Mouse (Mus musculus) megakaryocyte progenitor cell, adult 5-6 weeks (primary cell): ENCODE results near the gene Clic1. TPM values are rescaled to one million over a fixed set of nuclear protein-coding genes. Genes with fewer than 3 reads are reported as not detected.

ENCODE experiments used
- ATAC-seq: replicated peaks from 2 replicates; pipeline ENCODE4 v1.8.0; 2016; ENCODE audit warnings: mild to moderate bottlenecking, moderate TSS enrichment, inconsistent platforms; ENCODE audit not compliant: poor library complexity
- total RNA-seq, 2 experiments: library from RNA; stranded (forward) in 1 of 2; stranded (reverse) in 1 of 2; fragments of 157-497, 149-512 nt in 1 of 2; fragments of 200-1000 nt in 1 of 2; gene quantifications; 2 replicates each; pipeline versions ENCODE4 v1.2.3 to v1.2.4; 2015 to 2017

Gene Clic1
- total RNA-seq, 2 experiments from 2014 or later = 209 to 254 TPM

DNA sequence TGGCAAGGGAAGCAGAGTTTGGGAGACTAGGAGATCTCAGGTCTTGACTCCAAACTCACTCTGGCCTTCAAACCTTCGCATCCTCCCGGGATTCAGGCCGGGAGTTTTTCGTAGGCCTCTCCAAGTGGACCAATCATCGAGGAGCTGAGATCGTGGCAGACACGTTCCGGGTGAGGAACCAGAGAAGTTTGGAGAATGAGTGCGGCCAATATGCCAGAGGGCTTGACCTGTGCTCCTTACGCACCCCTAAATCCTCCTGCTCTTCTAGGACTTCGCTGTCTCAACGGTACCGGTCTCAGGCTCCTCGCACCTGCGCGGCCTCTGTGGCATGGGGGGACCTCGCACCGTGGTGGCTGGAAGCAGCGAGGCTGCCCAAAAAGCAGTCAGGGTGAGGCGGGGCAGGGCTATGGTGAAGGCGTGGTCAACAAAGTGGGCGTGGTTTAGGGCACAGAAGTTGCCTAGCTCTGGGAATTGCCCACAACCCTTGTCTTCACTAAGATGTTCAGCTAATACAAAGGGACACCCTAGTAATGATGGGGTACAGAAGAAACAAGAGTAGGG, 11.1 kb downstream of the Clic1 start:
- ATAC-seq = 0 out of 2 replicates have a peak, but pooled peaks have one; percentile 15

DNA sequence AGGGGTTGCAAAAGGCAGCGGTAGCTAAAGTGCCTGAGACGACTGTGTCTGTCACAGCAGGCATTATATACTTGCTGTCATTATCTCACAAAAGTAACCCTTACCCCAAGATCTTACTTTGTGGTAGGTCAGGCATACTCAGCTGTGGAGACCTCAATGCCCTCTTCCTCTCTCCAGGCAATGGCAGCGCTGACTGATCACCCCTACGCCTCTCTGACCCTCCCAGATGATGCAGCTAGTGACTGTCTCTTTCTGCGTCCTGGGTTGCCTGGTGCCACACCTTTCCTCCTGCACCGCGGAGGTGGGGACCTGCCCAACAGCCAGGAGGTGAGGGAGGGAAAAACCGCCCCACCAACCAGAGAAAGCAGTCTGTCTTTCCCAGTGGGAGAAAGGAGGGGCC, 11.5 kb downstream of the Clic1 start:
- ATAC-seq = no peak

DNA sequence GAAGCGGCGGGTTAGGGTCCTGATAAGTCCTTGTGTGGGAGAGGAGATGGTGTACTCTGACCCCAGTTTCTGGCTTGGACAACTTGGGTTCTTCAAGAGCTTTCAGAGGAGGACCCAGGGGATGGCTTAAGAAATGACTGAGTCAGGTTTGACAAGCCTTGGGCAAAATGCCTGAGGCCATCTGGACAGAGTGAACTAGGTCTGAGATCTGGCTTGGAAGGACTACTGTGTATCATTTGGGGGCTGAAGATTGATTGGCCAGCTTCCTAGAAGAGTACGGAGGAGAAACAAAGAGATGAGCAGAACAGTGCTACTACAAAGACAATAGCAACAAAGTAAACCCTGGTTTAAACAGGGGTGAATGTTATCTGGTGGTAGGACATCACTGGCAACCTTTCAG, 13.7 kb downstream of the Clic1 start:
- ATAC-seq = no peak

DNA sequence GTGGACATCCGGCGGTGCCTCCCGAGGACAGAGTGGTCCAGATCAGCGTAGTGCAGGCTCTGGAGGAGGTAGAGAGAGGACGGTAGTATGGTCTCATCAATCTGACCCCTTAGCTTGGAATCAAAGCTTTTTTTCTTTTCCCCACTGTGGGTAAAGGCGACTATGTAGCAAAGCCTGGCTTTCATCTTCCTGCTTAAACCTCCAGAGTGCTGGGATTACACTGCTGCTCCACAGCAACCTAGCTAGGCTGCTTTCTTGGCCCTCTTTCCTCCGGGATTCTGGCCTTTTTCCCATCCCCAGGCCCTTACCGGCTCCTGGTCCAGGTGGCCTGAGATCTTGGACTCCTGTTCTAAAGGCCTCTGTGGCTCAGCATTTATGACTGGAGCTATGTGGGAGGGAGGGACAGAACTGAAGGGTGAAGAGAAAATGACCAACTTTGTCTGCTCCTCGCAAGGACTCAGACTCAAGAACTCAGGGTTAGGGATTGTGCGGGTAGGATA, 14.7 kb downstream of the Clic1 start:
- no peak for ATAC-seq

DNA sequence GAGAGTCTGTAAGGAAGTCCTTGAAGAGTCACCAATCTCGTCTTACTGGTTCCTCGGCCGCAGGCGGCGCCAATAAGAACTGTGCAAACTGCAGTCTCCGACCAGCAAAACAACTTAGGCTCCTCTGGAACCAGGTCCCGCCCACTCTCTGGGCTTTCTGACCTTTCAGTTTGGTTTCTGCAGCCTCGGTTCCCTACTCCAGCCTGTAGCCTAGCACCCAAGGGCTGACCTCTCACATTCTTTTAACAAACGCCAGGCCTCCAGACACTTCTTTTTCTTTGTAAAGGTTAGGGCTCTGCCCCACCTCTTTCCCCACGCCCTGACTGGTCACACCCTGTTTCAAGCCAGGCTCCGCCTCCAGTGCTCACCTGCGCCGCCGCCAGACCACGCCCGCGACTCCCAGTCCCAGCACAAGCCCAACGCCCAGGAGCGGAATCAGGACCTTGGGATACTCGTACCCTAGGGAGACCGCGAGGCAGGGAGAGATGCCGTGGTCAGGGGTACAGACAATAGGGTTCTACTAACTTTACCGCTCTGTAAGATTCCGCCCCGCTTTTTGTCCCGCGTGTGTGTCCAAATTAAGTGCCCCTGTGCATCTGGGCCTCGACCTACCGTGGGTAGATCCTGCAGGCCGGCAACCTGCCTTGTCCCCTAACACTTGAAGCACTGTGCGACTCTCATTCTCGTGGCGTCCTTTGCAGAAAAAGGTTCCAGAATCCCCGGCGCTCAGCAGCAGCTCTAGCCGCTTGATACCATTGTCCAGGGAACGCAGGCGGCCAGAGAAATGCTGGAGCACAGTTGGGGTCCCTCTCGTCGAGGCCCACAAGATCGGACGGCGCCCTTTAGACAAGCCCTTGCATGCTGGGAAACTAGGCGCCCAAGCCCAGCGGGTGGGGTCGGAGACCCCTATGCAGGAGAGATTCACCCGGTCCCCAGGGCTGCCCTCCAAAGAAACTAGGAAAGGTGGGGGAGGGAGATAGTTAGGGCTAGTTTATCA, 15.5 kb downstream of the Clic1 start, which contains the start of gene Ly6g6c:
TSS of gene Ly6g6c (plus strand) at position 438 of the 997 bp plus-strand sequence.
- peak; percentile 45 for ATAC-seq

DNA sequence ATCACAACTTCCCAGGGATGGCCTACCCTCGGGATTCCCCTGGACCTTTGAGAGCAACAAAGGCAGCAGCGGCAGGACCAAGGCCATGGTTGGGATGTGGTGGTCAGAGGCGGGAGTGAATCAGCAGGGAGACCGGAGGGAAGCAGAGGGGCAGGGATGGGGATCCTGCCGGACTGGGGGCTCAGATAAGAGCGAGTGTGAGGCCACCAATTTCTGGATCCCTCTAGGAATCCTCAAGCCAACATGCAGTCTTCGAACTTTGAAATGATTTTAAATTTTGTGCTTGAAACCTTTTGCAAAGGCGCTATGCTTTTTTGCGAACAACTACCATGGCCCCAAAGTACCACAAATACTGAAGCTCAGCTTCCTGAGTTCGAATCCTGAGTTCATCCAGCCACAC, 16.3 kb downstream of the Clic1 start, which contains the start of gene Mpig6b:
TSS of gene Mpig6b (minus strand) at position 101 of the 400 bp plus-strand sequence.
- ATAC-seq = no peak

DNA sequence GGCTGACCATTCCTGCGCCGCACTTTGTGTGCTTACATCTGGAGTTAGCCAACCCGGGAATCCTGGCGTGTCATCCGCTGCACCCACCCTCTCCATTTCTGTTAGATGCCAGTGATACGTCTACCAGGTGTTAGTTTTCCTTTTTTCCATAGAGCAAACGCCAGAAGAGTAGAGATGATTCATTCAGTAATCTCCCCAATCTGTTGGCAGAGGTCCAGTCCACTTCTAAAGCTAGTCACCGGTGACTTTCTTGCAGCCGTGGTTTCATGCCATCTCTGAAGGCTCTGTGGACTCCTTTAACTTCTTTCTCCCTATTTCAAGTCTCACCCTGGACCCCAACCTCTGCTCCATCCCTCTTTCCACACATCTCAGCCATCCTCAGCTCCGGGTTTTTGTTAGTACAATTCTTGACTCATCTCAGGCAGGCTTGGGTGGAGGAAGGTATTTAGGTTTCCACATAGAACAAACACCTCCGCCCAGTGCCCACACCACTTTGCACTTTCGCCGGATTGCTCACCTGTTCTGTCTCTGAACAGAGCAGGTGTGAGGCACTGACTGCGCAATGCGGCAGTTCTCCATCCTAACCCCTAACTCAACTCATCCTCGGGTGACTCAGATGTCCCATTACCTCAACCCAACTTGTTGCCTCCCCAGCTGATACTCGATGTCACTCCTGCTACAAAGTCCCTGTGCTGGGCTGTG, 18.6 kb downstream of the Clic1 start:
- ATAC-seq = no peak

DNA sequence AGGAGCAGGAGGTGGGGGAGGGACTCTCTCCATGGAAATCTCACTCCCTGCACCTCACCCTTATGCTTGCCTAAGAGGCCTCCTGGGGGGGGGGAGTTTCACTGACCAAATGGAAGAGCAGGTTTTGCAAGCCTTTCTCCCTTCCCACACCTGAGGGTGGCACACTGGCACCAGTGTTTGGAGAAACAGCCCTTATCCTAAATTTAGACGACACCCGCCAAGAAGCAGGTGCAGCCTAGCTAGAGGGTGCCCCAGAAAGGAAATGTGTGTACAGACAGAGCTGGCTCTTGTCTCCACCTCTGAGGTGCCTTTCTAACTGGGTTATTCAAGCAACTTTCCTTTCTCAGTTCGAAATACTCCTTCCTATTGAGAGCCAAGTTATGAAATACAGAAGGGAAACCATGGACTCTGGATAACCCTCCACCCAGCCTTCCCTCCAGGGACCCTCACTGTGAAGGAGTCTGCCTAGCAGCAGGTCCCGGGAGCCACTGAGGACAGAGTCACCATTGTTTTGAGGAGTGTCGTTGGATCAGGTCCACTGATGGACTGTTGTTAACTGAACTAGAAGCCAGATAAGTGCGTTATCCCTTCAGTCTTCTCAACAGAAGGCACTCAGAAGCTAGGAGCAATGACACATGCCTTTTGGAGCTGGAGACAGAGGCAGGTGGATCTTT, 20.9 kb downstream of the Clic1 start:
- ATAC-seq = no peak

DNA sequence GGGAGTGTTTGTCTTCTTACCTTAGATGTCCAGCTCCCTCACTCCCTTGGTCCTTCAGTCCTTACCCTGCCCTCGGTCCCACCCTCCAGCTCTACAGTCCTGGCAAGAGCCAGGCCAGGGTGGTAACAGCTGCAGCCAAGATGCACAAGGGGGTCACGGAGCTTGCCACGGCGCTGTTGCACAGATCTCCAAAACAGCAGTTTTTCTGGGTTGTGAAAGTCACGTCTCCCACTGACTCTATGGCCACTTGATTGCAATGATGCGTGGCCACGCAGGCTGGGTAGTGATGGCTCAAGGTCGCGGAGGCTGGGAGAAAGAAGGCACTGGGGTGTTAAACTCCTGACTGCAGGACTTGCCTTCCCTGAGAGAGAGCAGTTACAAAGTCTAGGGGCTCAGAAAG, 21.7 kb downstream of the Clic1 start:
- ATAC-seq = no peak

DNA sequence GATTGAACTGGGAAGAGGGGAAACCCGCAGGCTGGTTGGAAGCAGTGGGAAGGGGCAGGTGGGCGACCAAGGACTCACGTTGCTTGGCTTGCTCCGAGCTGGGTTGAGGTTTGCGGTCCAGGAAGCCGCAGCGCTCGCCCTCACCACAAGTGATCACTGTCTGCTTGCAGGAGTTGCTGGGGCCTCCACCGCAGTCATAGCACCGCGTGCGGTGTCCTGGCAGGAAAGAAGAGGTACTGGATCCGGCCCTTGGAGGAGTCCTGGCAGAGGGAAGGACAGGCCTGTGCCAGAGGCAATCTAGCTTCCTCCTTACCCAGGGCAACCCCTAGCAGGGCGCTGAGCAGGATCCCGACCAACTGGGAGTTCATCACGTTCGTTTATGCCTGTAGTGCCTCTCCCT, 24.3 kb downstream of the Clic1 start:
- peak; percentile 42 for ATAC-seq

DNA sequence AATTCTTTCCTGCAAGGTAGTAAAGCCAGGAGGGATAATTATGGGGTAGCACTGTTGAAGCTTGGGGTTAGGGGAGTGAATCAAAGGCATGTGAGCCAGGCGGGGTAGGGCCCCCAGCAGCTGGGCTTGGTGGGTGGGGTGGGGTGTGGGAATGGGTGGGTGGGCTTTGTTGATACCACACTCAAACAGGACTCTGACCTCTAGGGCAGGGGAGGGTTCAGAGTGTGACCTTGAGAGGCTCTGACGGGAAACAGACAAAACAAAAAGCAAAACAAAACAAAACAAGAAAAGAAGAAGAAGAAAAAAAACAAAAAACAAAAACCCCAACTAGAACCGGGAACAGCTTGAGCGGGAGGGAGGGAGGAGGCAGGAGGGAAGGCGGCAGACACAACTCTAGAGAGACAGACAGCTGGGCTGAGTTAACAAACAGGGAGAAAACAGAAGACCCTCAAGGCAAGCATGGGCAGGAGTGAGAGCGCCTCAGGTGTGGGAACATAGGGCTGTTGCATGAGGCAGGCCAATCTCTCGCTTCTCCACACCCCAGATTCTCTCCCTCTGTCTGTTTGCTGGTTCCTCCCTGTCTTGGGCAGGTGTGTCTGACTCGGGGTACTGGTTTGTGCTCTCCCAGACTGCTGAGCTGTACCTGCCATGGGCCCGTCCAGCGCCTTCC, 26.9 kb downstream of the Clic1 start, which contains the start of gene Ly6g6e:
TSS of gene Ly6g6e (plus strand) at position 396 of the 670 bp plus-strand sequence.
- ATAC-seq = no peak

DNA sequence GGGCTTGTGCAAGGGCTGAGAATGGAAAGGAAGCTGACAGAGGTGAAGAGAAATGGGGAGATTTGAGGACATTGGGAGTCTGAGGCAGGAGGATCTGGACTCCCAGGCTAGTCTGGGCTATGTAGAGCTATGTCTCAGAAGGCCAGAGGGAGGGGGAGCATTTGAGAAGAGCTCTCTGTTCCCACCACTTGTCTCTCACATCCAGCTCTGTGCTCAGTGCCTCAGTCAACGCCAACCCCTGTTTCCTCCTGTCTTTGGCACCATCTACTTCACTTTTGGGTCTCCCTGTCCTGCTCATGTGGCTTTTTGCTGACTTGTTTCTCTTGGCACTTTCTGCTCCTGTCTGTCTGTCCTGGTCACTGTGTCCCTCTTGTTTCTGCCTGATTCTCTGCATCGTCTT, 27.5 kb downstream of the Clic1 start:
- ATAC-seq = no peak

DNA sequence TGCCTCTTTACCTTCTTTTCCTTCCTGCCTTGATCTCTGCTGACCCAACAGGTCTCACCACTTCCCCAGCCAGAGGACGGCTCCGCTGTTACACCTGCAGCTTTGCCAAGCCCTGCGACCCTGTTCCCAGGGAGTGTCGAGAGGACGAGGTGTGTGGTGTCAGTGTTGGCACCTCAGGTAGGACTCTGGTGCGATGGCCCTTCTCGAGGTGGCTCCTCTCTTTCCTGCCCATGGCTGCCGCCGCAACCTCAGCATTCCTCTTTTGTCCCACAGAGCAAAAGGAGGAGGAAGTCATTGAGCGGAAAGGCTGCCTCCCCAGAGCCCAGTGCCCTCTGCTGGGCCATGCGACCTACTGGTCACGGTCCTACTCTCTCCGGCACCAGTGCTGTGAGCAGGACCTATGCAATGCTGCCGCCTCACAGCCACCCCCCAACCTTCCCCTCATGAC, 28.0 kb downstream of the Clic1 start, which contains the start of gene Ly6g6d:
TSS of gene Ly6g6d (minus strand) at position 280 of the 448 bp plus-strand sequence.
- ATAC-seq = peak; percentile 35; the same call in 1 of the 2 replicates

DNA sequence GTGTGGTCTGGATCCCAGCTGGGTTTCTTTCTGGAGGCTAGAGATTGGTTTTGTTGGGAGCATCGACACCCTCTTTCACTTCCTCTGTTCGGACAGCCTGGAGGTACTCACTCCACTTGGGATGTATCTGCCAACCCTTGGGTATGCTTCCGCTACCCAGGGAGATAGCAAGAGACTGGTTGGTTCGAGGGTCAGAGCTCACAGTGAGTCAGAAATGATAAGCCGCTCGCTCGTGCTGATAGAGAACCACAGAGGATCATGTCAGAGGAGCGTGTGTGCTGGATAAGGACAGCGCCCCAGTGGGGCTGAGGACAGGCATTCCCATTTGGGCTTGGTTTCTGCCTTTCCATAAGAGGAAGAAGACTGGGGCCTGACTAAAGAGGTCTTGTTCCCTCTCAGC, 30.0 kb downstream of the Clic1 start:
- peak; percentile 91 for ATAC-seq

DNA sequence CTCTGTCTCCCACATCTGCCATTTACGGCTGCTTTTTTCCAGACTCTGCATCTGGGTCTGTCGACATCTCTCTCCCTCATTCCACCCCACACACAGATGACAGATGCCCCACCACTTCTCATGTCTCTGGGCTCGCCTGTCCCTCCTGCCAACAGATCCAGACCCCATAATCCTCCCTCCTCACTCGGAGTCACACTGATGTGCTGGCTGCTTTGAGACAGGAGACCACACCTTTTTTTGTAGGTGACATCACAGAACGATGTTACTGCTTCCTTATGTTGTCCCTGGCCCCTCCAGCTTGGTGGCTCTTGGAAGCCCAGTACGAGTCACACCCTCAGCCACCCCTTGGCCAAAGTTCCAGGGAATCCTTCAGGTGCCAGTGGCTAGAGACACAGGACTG, 30.5 kb downstream of the Clic1 start:
- peak; percentile 10 for ATAC-seq

DNA sequence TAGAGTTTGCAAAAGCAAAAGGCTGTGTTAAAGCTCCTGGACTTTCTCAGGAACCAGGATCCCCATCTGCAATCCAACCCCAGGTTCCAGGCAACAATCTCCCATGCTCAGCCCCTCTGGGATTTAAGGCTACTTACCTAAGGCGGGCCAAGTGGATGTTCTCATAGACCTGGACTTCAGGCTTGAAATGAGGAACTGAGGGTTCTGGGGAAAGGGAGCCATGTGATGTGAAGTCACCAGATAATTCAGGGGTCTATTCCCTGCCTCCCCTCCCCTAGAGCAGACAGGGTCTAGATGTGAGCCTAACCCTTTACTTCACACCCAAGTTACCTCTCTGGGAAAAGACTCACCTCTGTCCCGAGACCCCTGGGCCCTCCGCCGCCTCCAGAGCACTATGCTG, 30.9 kb downstream of the Clic1 start:
- ATAC-seq = no peak

DNA sequence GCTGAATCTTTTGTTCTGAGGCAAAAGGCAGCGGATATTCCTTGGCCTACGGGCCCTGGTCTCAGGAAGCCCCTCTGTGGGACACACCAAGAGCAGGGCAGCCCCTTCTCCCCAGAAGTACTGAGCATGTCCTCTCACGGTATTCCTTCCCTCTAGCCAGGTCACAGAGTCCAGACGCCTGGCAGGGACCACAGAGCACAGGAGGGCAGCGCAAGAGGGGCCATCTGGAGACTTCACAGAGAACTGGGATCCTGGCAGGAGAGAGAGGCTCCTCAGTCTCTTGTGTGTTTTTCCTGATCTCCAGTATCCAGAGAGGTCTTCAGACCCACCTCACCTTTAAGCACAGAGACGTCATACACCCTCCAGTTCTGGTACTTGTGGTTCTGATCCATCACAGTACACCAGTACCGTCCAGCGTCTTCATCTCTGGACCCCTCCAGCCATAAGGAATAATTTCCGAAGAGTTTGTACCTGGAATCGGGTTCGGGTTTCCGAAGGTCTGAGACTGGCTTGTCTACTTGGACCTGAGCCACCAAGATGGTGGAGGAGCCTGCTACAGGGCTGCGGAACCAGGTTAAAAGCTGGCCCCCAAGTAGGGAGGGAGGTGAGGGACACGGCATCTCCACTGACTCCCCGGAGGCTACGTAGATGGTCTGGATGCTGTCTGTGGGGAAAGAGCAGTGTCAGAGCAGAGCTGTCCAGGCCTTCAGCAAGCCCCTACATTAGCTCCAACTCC, 33.2 kb downstream of the Clic1 start:
- no peak for ATAC-seq

DNA sequence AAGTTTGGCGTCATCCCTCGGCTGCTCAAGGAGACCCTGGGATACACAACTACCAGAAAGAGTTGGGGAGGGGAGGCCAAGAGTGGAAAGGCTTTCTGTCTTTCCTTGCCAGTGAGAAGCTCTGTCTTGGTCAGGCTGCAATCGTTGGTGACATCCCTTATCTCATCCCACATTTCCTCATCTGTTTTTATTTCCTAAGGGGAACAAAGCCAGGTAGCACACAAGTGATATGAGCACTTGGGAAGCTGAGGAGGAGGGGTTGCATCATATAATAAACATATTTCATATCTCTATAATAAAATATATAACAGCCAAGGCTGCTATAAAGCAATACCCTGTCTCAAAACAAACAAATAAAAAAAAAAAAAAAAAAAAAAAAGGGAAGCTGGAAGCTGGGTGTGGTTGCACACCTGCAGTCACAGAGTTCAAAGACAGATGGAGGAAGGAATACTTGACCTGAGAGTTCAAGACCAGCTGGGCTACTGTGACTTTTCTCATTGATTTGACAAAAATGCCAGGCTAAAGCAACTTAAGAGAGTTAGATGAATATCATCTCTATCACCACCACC, 34.2 kb downstream of the Clic1 start:
- ATAC-seq = no peak
